Mouse (Mus musculus) spleen, postnatal 0 days (tissue): ENCODE measurements around the gene Ddx3y. TPM values are rescaled to one million over a fixed set of nuclear protein-coding genes. Genes with fewer than 3 reads are reported as not detected.

ENCODE experiments used
- polyA plus RNA-seq: library from polyadenylated mRNA; unstranded; fragments of >200 nt; fragmentation: Nextera tagmentation; extraction: Ambion mirVana; gene quantifications from 2 replicates; pipeline ENCODE4 v1.2.1, GENCODE M21; 2015

Gene Ddx3y
- not detected in 2 replicates for polyA plus RNA-seq

DNA sequence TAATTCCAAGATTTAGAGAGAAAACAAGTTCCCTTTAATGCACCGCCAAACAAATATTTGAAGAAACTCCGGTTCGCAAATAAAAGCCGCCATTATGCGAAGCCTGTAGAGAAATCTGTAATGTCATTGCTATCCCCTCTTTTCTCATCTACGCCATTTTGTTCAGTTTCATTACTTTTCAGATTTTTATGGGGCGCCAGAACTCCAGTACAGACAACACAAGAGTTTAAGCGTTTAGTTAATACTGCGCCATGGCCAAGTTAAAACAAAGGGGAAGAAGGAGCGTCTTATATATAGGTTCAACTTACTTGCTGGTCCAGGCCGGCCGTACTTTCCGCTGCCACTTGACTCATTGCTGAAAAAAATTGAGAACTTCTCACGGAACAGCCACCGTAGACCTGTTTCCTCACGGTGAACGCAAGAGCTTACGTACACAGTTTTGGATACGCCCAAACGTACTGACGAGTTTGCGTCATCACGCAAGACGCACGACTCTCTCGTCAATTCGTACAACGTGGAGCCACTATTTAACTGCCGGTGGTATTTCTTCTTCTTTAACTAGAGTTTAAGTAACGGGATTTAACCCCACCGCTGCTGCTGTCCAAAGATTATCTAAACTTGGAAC, at the start of gene Ddx3y:
TSS of gene Ddx3y (minus strand) at position 459 of the 625 bp plus-strand sequence.

DNA sequence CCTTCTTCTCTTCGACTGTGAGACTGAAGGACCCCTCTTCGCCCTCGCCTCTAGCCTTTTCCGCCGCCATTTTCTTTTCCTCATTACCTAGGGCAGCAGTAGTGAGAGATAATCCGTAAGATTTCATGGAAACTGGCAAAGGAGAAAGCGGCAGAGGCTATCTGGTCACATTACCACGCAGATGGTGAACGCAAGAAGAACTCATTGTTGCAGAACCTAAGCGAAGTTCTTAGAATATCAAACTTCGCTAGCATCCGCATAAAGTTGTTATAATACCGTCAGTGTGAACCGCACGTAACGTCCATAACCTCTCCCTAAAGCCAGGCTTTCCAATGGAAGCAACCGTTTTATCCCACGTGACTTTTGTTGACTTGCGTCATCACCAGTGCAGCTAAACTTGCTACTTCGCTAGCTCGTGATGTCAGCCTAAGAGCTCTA, 41.0 kb downstream of the Ddx3y start, which contains the start of gene Uty:
TSS of gene Uty (minus strand) at position 334 of the 438 bp plus-strand sequence.

Other genes with a start within 250 kb of the Ddx3y start
- gene Uty, start 40.9 kb downstream of the Ddx3y start, polyA plus RNA-seq, result not detected in 2 replicates
- not detected in 2 replicates for gene Usp9y, start 173.2 kb upstream of the Ddx3y start, polyA plus RNA-seq